Mouse (Mus musculus) intestine, embryonic 16.5 days (tissue): Measurements from ENCODE around the gene Cbx4. TPM values are rescaled to one million over a fixed set of nuclear protein-coding genes. Genes with fewer than 3 reads are reported as not detected.

ENCODE experiments used
- ATAC-seq: fragments of 200-750 bp; cut with Nextera tagmentation; 2 replicates; pipeline ENCODE4 v1.8.0; 2017; ENCODE audit warnings: moderate TSS enrichment, moderate library complexity
- H3K27ac ChIP-seq: fragments of 300-500 bp; sonication (generic); 2 replicates; pipeline ENCODE4 v1.5.1; 2014; ENCODE audit warnings: mild to moderate bottlenecking, low read length
- H3K27me3 ChIP-seq: fragments of 300-500 bp; sonication (generic); replicated peaks from 2 replicates; pipeline ENCODE4 v1.6.1; 2014; ENCODE audit warnings: low read length, control low read depth, mixed read lengths; ENCODE audit not compliant: control insufficient read depth, insufficient read depth
- H3K36me3 ChIP-seq: fragments of 300-500 bp; sonication (generic); 2 replicates; pipeline ENCODE4 v1.6.1; 2014; ENCODE audit warnings: low read length, control low read depth; ENCODE audit not compliant: control insufficient read depth, insufficient read depth
- H3K4me1 ChIP-seq: fragments of 300-500 bp; sonication (generic); 2 replicates; pipeline ENCODE4 v1.6.1; 2014; ENCODE audit warnings: low read length, control low read depth, mixed read lengths; ENCODE audit not compliant: control insufficient read depth, insufficient read depth
- H3K4me2 ChIP-seq: fragments of 300-500 bp; sonication (generic); 2 replicates; pipeline ENCODE4 v1.6.1; 2014; ENCODE audit warnings: low read depth, low read length, control low read depth
- H3K4me3 ChIP-seq: fragments of 300-500 bp; sonication (generic); 2 replicates; pipeline ENCODE4 v1.5.1; 2014; ENCODE audit warnings: mild to moderate bottlenecking, low read length
- H3K9ac ChIP-seq: fragments of 300-500 bp; sonication (generic); 2 replicates; pipeline ENCODE4 v1.6.1; 2014; ENCODE audit warnings: low read depth, low read length
- H3K9me3 ChIP-seq: fragments of 300-500 bp; sonication (generic); 2 replicates; pipeline ENCODE4 v1.6.1; 2016; ENCODE audit warnings: low read length, control low read depth; ENCODE audit not compliant: control insufficient read depth
- WGBS: fragments of 180-500 bp; shearing (Covaris S2); extraction: QIAGEN DNeasy Blood & Tissue Kit; methylation state at CpG from one replicate; pipeline ENCODE4 v1.1.7; 2014; 5-methylcytosine and 5-hydroxymethylcytosine counted together
- polyA plus RNA-seq: library from polyadenylated mRNA; unstranded; fragments of >200 nt; fragmentation: Nextera tagmentation; extraction: Ambion mirVana; gene quantifications from 2 replicates; pipeline ENCODE4 v1.2.1, GENCODE M21; 2015

Gene Cbx4
- polyA plus RNA-seq, 1 experiment from 2014 or later: 9.3 TPM

DNA sequence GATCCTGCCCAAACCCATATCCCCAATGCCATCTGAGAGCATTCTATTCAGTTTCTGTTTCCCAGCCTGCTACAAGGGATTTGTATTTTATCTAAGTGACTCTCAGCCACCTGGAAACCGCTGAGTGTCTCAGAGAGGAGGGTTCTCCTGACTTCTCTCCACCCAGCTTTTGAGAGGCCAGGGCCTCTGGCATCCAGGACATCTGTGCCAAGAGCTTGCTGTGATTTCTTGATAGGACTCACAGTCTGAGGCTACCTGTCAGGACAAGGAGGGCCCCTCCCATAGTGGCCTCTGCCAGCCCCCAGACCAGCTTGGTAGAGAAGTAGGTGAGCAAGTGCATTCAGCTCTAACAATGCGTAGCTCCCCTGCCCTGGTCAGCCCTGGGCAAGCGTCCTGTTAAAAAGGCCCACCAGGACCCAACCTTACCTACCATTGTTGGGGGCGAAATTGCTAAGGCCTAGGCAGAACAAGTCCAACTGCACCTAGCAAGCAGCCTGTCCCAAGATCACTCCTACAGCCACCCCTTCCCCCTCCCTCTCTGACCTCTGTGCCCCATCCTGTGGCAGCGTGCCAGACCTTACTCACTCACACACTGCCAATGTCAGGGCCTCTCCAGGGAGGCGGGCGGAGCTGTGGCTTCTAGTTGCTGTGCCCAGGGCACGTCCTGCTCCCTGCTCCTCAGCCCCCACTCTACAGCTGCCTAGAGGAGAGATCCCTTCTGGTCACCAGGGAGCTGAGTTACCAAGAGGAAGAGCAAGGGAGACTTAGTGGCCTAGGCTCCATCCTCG is 41.9 kb upstream of the Cbx4 start:
- 49% methylated on average over 9 of the region's 9 CpGs for WGBS
- ATAC-seq: peak; percentile 49
- Histone ChIP-seq H3K4me2 (no peak overlapping the region), H3K9me3 (peaks cover 6% of the 10 kb centered on the region; the same call in 1 of the 2 replicates), H3K4me1 (peaks cover 49% of the 10 kb centered on the region), H3K9ac (0 out of 2 replicates have a peak overlapping the region, but pooled peaks have one; percentile 15), H3K4me3 (no peak overlapping the region), H3K27ac (peak overlapping the region; percentile 35; the same call in 1 of the 2 replicates), H3K36me3 (no peaks in the 10 kb centered on the region), H3K27me3 (no peaks in the 10 kb centered on the region)

DNA sequence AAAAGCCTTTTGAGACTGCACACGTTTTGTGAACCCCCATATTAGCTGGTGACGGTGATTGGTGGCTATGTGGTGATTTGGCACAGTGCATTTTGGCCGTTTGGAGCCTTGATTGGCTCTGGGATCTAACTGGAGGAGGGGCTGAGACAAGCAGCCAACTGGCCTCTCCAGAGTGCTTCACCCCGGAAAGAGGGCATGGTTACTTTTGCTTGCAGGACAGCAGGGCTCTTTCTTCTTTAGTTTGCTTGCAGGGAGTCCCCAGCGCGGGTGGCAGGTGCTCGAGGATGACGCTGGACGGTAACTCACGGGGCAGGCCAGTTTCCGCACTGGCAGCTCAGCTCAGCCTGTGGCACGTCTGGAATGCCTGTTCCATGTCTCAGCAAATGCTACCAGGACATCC is 41.1 kb upstream of the Cbx4 start:
- Histone ChIP-seq H3K4me2 (peak overlapping the region; percentile 34; the same call in 1 of the 2 replicates), H3K27ac (peak overlapping the region; percentile 55), H3K4me3 (no peak overlapping the region), H3K4me1 (peaks cover 49% of the 10 kb centered on the region), H3K27me3 (no peaks in the 10 kb centered on the region), H3K9me3 (peaks cover 6% of the 10 kb centered on the region; the same call in 1 of the 2 replicates), H3K9ac (0 out of 2 replicates have a peak overlapping the region, but pooled peaks have one; percentile 15), H3K36me3 (no peaks in the 10 kb centered on the region)
- ATAC-seq: no peak
- WGBS: 39% methylated on average over 12 of the region's 12 CpGs

DNA sequence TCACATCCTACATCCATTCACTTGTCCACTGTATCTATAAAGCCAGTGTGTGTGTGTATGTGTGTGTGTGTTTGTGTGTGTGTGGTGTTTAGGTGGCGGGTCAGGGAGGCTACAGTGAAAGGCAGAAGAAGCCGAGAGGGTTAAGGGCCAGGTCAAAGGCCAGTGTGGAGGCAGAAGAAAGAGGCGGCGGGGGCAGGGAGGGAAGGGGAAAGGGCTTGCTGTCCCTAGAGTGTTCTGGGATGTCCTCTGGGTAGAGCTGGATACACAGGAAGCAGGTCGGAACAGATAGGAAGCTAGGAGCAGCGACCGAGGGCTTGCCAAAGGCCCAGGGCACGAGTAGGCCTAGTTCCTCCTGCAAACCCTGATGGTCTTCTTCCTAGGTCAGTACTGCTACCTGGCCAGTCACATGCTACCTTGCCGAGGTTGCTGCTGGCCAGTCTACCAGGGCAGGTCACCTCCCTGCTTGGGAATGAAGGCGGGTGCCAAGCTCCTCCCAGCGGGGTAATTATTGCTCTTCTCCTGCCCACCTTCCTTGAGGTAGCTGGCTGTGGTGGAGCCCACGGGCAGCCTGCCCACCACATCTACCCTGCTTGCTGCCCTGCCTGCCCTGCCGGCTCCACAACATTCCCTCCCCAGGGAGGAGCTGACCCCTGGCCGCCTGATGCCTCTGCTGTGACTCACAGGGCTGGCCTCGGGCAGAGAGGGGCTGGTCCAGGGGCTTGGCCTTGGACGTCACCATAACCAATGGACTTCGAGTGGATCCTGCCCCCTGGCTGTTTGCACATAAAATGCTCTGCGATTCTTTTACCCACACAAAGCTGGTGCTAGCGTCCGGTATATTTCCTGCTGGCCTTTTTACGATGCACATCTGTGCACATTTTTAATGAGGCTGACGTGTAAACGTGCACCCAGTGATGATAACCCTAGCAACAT is 40.2 kb upstream of the Cbx4 start:
- ATAC-seq: peak; percentile 86
- WGBS: 20% methylated on average over 23 of the region's 23 CpGs
- Histone ChIP-seq H3K4me2 (peak overlapping the region; percentile 51), H3K4me3 (no peak overlapping the region), H3K27me3 (no peaks in the 10 kb centered on the region), H3K4me1 (peaks cover 49% of the 10 kb centered on the region), H3K36me3 (no peaks in the 10 kb centered on the region), H3K9ac (peak overlapping the region; percentile 60), H3K27ac (peak overlapping the region; percentile 84), H3K9me3 (peaks cover 3% of the 10 kb centered on the region; the same call in 1 of the 2 replicates)

DNA sequence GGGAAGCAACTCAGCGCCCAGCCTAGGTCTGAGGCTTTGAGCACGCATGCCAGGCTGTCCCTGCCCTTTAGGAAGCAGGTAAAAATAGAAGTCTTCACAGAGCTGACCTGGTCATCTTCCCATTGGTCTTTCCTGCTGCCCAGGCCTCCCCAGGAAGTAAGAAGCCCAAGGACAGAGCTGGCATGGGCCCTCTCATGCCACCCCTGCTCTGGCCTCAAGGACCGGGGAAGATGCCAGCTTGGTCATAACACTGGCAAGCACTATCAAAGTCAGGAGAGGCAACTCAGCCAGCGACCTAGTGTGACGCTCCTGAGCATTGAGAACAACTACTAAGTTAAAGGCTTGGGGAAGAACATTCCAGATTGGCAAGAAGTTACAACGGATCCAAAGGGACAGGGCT is 38.5 kb upstream of the Cbx4 start:
- 87% methylated on average over 6 of the region's 6 CpGs for WGBS

DNA sequence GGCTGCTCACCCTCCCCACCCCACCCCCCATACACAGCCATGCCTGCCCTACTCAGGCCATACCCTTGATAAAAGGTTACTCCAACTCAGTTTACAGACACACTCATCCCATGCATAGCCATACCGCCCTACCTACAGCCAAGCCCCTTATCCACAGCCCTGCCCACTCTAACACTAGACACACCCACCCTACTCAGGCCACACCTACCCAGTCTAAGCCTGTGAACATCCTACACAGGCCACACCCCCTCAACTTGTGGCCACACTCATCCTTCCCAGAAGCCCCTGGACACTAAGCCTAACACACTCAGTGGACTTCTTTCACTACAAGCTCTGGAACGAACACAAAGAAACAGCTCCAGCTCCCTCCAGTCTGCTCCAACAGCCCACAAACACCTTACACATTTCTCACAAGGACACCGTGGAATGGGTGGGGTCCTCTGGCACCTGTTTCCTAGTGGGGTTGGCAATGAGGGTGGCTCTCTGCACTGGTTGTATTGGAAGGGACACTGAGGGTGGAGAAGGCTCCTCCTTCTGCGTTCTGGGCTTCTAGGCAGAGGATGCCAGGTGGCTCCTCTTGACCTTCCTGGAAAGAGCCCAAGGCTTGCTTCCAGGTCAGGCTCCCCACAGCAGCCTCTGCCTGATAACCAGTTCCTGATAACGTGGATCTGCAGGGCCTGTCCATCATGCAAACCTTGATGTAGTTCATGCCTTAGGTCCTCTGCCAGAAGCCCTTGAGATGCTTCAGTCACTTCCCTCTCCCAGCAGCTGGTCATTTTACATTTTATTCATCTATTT is 37.7 kb upstream of the Cbx4 start:
- Histone ChIP-seq H3K27me3 (no peaks in the 10 kb centered on the region), H3K4me3 (no peak overlapping the region), H3K9me3 (no peaks in the 10 kb centered on the region), H3K36me3 (no peaks in the 10 kb centered on the region), H3K4me1 (peaks cover 32% of the 10 kb centered on the region), H3K4me2 (no peak overlapping the region), H3K9ac (no peak overlapping the region), H3K27ac (no peak overlapping the region)
- WGBS: 68% methylated on average over 5 of the region's 5 CpGs
- ATAC-seq: 0 out of 2 replicates have a peak, but pooled peaks have one; percentile 42

More for the DNA sequence above, 38.5 kb upstream of the Cbx4 start:
- Histone ChIP-seq H3K27me3 (no peaks in the 10 kb centered on the region), H3K4me2 (no peak overlapping the region), H3K27ac (no peak overlapping the region), H3K4me1 (peaks cover 40% of the 10 kb centered on the region), H3K9me3 (no peaks in the 10 kb centered on the region), H3K4me3 (no peak overlapping the region), H3K36me3 (no peaks in the 10 kb centered on the region), H3K9ac (no peak overlapping the region)
- no peak for ATAC-seq

DNA sequence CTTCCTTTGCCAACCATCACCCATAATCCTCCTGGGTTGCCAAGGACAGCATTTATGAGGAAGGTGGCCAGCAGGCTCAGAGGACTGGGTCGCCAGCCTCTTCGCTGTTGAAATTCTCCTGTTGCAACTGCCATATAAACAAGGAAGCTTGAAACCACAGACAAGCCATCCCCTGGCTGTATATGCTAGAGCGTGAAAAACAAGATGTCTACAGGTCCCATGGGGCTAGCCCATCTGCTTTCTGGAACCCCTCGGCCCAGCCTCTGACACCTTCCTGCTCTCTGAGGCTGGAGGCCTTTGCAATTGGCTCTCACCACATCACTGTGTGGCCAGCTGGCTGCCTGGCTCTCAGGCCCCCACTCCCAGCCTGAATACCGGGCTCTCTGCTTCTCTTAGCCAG is 36.4 kb upstream of the Cbx4 start:
- Histone ChIP-seq H3K36me3 (no peaks in the 10 kb centered on the region), H3K4me2 (no peak overlapping the region), H3K27ac (no peak overlapping the region), H3K27me3 (no peaks in the 10 kb centered on the region), H3K9ac (no peak overlapping the region), H3K4me1 (peaks cover 20% of the 10 kb centered on the region), H3K4me3 (no peak overlapping the region), H3K9me3 (no peaks in the 10 kb centered on the region)
- WGBS: 75% methylated on average over 5 of the region's 5 CpGs
- no peak for ATAC-seq

DNA sequence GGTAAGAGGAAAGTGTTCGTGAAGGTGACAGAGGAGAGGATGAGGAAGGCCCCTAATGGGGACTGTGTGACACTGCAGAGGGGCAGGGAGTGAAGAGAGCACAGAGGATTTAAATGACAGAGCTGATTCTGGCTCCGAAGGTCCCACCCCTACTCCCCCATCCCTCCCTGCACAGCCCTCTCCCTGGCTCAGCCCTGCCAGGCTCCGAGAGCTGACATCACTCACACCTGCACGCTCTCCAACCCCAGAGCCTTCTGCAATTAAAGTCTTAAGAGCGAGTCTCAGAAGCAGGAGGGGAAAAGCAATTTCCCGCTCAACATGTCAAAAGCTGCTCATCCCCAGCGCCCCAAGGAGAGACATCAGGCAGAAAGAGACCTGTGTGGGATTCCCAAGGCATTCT is 32.9 kb upstream of the Cbx4 start:
- Histone ChIP-seq H3K27me3 (no peaks in the 10 kb centered on the region), H3K9me3 (no peaks in the 10 kb centered on the region), H3K4me3 (no peak overlapping the region), H3K9ac (no peak overlapping the region), H3K4me1 (0 out of 2 replicates have a peak, but pooled peaks cover 2% of the 10 kb centered on the region), H3K36me3 (no peaks in the 10 kb centered on the region), H3K4me2 (no peak overlapping the region), H3K27ac (no peak overlapping the region)
- no peak for ATAC-seq
- 43% methylated on average over 7 of the region's 7 CpGs for WGBS

DNA sequence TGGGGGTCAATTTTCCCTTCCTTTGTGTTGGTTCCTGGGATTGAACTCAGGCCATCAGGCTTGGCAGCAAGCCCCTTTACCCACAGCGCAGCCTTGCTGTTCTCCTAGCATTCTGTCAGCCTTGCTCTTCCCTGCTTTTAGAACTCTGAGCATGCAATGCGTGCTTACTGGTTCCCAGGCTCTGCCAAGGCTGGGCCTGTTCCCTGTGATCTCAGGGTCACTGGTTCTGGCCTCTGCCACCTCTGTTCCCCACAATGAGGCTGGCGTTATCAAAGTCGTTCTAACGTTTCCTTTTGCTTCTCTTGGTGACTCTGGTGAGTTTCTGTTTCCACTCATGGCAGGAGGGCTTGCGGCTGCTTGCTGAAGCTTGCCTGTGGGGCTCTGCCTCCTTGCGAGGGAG is 31.9 kb upstream of the Cbx4 start:
- Histone ChIP-seq H3K9me3 (no peaks in the 10 kb centered on the region), H3K27ac (no peak overlapping the region), H3K36me3 (no peaks in the 10 kb centered on the region), H3K4me3 (no peak overlapping the region), H3K27me3 (no peaks in the 10 kb centered on the region), H3K9ac (no peak overlapping the region), H3K4me2 (no peak overlapping the region), H3K4me1 (no peaks in the 10 kb centered on the region)
- WGBS: 60% methylated on average over 7 of the region's 7 CpGs
- no peak for ATAC-seq
